Mouse (Mus musculus) heart, postnatal 25 days (tissue): Measurements from ENCODE around the gene Plekhg6. TPM values are rescaled to one million over a fixed set of nuclear protein-coding genes. Genes with fewer than 3 reads are reported as not detected.

Experiments
- DNase-seq: peaks from one replicate; pipeline ENCODE4 v3.0.0; 2022; ENCODE audit warnings: low spot score
- intact Hi-C: fragments of 180-260 bp; cut with DNase I; formaldehyde crosslinking; loops from one replicate; pipeline ENCODE4 v1.15.1; 2025
- total RNA-seq, 2 experiments: library from RNA; stranded (reverse); gene quantifications; 2 replicates each; pipeline ENCODE4 v1.2.3; 2021

The Plekhg6 gene
- not detected for total RNA-seq

DNA sequence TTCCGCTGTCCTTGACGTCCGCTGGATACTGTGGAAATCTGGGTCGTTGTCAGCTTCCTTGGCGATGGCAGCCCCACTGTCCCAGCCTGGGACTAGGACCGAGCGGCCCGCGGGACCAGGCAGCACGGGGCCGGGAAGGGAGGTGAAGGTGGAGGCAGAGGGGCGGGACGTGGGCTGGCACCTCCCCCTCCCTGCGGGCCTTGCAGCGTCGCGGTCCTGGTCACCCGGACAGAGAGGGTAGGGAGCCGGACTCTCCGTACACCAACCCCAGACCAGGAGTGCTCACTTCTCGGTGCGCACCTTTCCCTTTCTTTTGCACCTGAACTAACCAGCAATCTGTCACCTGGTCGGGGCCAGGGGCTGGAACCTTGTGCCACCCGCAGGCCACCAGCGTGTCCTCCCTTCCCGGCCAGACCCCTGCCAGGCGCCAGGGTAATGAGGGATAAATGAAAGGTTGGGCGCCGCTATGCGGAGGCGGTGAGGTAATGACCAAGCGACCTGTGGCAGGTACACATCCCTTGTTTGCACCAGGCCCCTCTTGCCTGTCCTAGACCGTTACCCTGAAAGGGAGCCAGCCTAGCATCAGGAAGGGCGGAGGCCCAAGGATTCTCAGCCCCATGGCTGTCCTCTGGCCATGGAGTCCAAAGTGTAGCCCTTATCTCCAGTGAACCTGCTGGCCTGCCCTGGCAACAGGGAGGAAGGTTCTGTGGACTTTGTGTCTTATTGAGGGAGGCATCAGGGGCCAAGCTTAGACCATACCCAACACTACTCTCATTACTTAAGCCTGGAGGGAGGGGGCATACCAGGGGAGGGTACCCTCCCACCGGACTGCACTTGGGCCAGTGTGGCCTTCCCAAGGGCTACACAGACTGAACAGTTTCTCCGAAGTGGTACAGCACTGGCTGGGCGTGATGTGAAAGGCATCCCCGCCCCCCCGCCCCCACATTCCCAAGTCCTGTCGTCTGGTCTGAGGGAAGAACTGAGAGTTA lies at the start of gene Plekhg6:
Gene Plekhg6, minus strand, starts transcription at position 422 of the 989 bp plus-strand sequence.
- intact Hi-C loops: no loop called here

GRCm38 (mm10) chr6:125429741-125430140 lies 49.1 kb upstream of the Plekhg6 start:
- intact Hi-C loops: no loop called here
- DNase-seq: no peak

More for the DNA sequence above, at the start of gene Plekhg6:
- DNase-seq: no peak

- intact Hi-C loops: loop anchor here (1.0 to 2.0 kb wide), 2 partner anchors 68 to 72 kb away; partner anchors contain the start of gene Cd9
- DNase-seq: peak; percentile 75
These were observed 46.1 kb upstream of the Plekhg6 start for GRCm38 (mm10) chr6:125426383-125427360.

- intact Hi-C loops: loop anchor here (2.0 kb wide), 1 partner anchor 73 kb away; no protein-coding TSS in a partner anchor
- no peak for DNase-seq
These were observed 44.9 kb upstream of the Plekhg6 start for GRCm38 (mm10) chr6:125425205-125426090.

DNA sequence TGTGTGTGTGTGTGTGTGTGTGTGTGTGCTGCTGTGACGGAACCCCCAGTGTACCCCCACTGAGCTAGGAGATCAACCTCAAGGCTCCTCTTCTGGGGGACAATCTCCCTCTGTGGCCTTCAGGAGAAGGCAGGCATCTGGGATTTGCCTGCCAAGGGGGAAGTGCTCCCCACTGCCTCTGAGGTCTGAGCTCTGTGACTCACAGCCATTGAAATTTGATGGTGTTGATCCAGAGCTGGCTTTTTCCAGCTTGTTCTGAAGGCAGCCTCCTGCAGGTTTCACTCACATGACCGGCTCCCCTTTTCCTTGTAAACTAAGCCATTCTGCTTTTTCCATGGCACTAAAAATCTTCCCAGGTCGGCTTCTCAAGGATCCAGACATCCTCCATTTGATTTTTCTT lies 43.6 kb upstream of the Plekhg6 start:
- intact Hi-C loops: no loop called here
- DNase-seq: no peak

DNA sequence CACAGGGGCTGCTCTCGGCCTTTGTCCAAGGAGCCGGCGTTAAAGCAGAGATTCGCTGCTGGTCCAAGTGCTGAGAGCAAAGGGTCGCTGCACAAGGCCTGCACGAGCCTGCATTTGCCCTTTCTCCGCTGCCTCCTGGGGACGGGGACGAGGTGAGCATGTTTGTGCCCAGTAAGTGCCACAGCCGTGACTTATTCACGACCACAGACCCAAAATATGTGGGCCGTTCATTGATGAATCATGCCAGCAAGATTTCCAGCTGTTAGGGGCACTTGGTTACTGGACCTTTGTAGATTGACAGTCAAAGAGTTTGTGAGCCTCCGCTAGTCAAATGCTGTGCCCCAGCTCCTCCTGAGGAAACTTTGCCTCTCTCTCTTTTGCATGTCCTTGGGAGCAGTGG lies 42.9 kb upstream of the Plekhg6 start:
- DNase-seq: no peak
- intact Hi-C loops: no loop called here

DNA sequence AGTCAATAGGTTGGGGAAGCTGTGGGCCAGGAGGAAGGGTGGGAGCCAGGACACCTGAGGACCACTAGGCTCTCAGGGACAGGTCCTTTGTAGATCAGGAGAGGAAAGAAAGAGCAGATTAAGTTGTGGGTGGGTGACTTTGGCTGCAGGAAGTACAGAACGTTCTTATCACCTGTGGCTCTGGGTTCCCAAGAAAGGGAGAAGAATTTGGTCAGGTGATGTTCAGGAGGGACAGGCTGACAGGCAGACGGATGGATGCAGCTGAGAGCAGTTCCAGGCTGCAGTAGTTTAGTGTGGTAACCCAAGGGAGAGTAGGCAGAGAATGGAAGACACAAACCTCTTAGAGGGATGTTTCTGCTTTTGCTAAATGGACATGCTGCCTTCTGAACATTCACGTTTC lies 42.5 kb upstream of the Plekhg6 start:
- DNase-seq: no peak
- intact Hi-C loops: no loop called here

GRCm38 (mm10) chr6:125422051-125422822 lies 41.6 kb upstream of the Plekhg6 start:
- intact Hi-C loops: no loop called here
- DNase-seq: no peak

- intact Hi-C loops: no loop called here
- DNase-seq: no peak
These were observed 40.0 kb upstream of the Plekhg6 start for GRCm38 (mm10) chr6:125420458-125421063.

DNA sequence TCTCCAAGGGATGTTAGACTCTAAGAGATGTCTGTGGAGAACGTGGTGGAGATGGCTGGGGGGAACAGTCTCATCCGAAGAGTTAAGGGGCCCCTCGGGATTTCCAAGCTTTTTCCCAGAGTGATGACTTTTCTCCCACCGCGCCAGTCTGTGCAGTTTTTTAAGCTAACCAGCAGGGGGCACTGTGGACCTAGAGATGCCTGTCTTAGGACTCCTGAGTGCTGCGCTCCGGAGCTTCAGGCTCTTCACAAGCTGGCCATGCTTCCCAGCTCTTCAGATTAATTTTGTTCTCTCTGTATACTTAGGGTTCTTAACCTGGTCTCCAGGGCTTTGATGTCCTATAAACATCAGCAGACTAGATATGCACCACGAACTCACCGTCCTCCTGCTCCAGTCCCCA lies 38.2 kb upstream of the Plekhg6 start:
- intact Hi-C loops: loop anchor here (2.0 to 5.0 kb wide), 3 partner anchors 80 to 244 kb away; no protein-coding TSS in a partner anchor

DNA sequence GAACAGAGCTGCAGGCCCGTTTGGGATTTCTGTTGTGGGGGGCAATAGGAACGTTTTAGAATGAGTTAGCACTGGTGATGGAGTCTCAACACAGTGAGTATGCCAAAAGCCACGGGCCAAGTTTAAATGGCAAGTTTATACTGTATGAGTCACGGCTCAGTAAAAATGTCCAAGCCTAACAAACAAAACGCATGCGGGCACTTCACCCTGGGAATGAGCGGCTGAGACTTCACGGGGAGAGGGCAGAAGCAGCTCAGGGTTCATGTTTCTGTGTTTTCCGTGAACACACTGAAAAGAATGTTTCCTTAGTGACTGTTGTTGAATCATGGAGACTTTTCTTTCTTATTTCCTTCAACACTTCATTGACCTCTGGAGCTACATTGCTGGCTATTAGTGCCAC lies 32.7 kb upstream of the Plekhg6 start:
- intact Hi-C loops: no loop called here
- no peak for DNase-seq

More for the DNA sequence above, 38.2 kb upstream of the Plekhg6 start:
- peak; percentile 47 for DNase-seq

DNA sequence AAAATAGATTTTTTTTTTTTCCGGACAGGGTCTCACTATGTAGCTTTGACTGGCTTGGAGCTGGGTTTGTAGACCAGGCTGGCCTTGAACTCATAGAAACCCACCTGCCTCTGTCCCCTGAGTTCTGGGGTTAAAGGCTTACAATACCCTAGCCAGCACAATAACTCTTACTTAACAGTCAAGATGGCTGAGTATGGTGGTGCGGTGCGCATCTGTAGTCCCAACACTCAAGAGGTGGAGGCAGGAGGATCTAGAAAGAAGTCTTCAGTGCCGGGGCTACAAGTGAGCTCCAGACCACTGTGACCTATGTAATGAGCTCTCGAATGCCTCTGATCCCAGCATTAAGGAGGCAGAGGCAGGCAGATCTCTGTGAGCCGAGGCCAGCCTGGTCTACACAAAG lies 31.1 kb upstream of the Plekhg6 start:
- DNase-seq: no peak
- intact Hi-C loops: no loop called here

DNA sequence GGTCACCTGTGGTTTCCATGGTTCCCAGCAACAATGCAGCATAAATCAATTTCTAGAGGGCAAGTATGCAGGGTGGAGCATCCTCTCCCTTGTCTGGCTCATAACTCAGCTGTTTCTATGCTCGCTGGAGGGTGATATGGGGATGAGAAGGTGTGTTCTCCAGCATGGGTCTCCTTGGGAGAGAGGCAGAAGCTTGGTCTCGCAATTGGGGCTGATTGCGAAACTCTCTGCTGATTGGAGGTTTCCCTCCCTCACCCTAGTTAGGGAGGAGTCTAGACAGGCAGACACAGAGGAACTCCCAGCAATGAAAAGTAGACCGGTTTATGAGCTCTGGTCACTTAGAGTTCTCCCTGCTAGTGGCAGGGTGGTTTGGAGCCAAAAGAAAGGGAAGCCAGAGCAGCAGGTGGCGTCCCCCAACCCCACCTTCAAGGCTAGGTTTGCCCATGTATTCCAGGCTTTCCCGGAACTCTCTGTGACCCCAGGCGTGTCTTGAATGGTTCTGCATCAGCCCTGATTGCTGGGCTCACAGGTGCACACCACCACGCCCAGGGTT lies 30.5 kb upstream of the Plekhg6 start:
- intact Hi-C loops: no loop called here
- DNase-seq: no peak

DNA sequence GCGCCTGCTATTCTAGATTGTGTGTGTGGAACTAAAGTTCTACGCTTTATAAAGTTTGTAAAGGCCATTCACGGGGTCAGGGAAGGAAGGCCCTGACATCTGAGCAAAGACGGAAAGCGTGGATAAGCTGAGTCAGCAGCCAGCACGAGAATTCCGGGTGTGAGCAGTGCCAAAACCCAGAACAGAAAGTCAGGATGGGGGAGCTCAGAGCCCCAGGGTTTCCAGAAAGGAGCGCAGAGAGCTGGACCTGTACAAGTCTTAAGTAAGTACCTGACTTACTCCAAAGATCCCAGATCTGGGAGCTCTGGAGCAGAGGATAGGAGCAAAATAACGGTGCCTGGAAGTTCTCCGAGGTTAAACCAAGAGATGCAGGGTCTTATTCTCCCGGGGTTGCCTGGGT lies 30.0 kb upstream of the Plekhg6 start:
- no peak for DNase-seq
- intact Hi-C loops: no loop called here

DNA sequence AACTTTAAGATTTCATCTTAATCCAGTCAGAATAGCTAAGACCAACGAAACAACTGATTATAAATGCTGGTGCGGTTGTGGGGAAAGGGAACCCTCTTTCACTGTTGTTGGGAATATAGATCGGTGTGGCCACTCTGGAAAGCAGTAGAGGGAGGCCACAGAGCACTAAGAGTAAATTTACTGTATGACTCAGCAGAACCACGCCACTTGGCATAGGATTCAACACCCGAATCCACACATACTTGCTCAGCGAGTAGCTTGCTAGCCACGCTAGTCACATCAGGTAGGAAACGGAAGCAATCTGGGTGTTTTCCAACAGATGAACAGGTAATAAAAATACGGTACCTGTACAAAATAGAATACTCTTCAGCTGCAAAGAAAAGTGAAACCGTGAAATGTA lies 27.1 kb upstream of the Plekhg6 start:
- no peak for DNase-seq
- intact Hi-C loops: no loop called here

DNA sequence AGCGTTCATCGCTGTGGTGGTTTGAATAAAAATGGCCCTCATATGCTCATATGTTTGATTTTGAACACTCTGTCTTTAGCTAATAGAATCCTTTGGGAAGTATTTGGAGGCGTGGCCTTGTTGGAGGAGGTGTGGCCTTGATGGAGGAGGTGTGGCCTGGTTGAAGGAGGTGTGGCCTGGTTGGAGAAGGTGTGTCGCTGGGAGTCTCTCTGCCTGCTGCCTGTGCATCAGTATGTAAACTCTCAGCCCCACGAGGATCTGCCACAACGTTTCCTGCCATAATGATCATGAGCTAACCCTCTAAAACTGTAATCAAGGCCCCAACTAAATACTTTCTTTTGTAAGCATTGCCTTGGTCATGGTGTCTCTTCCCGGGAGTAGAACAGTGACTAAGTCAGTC lies 26.6 kb upstream of the Plekhg6 start:
- intact Hi-C loops: no loop called here
- no peak for DNase-seq

DNA sequence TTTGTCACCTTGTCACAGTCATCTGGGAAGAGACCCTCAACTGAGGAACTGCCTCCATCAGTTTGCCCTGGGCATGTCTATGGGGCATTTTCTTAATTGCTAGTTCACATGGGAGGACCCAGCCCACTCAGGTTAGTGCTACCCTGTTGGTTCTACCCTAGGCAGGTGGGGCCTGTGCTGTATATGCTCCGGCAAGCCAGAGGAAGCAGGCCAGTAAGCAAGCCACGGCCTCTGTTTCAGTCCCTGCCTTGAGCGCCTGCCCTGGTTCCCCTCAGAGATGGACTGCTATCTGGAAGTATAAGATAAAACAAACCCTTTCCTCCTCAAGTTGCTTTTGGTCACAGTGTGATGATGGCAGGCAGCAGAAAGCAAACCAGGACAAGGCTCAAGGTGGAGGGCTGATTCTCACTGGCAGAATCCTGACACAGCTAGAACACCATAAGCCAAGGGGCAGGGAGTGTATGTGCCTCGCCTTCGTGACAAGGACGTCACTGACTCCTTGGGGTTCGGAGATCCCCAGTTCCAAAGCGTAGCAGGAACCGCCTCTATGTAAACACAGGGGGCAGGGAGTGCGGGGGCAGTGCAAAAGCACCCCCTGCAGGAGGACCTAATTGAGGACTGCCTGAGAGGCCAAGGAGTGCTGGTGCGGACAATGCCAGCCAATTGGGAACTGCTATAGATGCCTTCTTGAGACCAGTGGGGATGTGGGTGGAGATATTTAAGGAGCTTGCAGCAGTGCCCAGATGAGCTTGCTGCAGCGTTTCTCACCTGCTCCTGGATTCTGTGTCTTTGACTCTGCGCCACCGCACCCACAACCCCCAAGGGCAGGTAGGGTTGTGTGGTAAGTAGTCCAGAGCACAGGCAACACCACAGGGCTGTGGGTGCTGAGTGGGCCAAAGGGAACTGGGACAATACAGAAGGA lies 25.1 kb upstream of the Plekhg6 start:
- no peak for DNase-seq
- intact Hi-C loops: no loop called here
